Mouse (Mus musculus) cortical plate, adult 2 months (tissue): Measurements from ENCODE around the gene Osbp.

ENCODE experiments used
- CTCF ChIP-seq: fragments of 200-500 bp; IDR thresholded peaks from 2 replicates; pipeline ENCODE4 v1.5.1; 2011; ENCODE audit warnings: mild to moderate bottlenecking, control low read depth, low read length; ENCODE audit not compliant: insufficient read depth; ENCODE audit errors: extremely low read depth
- POLR2A ChIP-seq: fragments of 200-500 bp; IDR thresholded peaks from 2 replicates; pipeline ENCODE4 v1.6.1; 2011; ENCODE audit warnings: mild to moderate bottlenecking, low read length, control low read depth; ENCODE audit not compliant: insufficient read depth; ENCODE audit errors: extremely low read depth

DNA sequence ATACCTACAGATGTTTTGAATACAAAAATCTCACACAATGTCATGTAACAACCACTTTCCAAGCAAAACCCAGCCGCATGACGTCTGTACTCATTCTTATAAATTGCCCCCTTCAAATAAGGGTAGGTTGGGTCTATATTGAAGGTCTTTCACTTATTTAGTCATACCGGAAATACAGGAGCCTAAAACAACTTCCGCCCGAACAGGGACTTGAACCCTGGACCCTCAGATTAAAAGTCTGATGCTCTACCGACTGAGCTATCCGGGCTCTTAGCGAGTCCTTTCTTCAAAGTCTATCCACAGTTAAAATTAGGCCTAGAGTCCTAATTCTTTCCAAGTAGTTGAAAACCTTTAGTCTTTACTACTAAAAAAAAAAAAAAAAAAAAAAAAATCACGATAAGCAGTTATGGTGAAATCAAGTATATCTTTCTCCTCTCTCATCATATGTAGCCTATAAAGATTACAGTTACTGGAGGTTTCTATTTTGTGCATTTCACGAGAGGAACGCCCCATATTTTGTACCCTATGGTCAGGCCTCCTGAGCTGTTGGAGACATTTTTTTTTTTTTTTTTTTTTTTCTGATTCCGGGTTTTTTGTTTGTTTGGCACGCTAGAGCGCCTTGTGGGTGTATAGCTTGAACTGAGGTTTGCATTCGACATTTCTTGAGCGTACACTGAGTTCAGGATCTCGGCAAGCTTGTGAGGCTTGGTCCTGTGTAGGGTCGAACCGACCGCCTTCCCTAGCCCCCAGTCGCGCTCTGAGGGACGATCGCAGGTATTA, 44.0 kb downstream of the Osbp start:
- TF ChIP-seq POLR2A (no peak), CTCF (no peak)
